Mouse (Mus musculus): ENCODE measurements at regions not wholly inside any gene's neighbourhood (a gene's known extent, or its start where the extent isn't known, plus 50 kb on each side); places are given as distances from the start of the nearest gene placed in this dataset.
A peak's percentile ranks its signal among the peaks of the same experiment; 100 is the strongest.
"Not testable (repeated sequence)": the region's sequence is repeated elsewhere in the genome, so short reads cannot be mapped to it uniquely, and the experiment has no call there.

DNA sequence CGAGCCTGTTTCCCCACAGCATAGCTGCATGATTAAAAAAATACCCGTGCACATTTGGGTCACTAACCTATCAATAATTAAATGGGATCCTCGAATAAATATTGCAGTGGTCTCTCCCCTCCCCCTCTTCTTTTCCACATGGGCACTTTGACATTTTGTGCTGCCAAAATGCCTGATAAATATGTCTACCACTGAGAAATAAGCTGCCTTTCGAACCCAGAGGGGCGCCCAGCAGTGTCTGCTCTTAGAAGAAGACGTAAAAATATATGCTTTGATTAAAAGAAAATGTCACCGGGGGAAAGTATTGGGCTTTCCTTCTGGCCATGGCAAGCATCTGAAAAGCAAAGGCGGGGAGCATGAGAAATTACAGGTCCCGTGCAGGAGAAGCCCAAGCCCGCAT lies 152.6 kb upstream of the Frmd4a start:
- no peak for DNase-seq

DNA sequence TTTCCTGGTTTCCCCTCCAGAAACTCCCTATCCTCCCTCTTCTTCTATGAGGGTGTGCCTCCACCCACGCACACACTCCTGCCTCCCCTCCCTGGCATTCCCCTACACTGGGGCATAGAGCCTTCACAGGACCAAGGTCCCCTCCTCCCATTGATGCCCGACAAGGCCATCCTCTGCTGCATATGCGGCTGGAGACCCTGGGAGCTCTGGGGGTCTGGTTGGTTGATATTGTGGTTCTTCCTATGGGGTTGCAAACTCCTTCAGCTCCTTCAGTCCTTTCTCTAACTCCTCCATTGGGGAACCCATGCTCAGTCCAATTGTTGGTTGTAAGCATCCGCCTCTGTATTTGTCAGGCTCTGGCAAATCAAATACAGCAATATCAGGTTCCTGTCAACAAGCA lies 150.8 kb upstream of the Frmd4a start:
- not testable (repeated sequence) for DNase-seq

DNA sequence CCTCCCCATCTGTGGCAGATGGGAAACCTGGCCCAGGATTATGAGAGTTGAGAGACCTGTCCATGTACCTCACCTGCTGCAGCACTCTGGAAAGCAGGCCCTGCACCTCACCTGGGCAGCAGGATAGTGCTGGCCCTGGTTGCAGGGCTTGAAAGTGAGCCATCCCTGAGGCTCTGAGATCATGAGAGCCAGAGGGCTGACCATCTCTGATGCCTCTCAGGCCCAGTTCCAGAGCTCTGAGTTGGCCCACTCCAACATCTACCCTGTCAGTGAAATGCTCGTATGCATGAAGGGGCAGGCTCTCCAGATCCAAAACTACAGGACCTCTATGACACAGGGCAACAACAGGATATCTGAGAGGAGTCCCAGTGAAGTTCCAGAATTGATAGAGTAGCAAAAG lies 147.8 kb upstream of the Frmd4a start:
- no peak for DNase-seq

DNA sequence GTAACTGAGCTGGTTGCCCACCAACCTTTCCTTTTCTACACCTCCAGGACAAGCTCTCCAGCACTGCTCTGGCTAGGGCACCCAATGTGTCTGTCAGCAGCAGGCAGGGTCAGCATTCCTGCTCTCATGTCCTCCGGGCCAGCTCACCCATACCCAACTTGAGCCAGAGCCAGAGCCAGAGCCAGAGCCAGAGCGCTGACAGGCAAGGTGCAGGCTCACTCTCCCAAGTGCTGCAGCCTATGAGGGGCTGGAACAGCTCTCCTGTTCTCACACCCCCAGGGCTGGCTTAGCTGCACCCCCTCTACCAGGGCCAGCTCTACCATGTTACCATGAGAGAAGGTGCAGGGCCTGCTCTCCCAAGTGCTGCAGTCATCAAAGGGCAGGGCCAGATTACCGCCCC lies 145.8 kb upstream of the Frmd4a start:
- DNase-seq = peak; percentile 24

DNA sequence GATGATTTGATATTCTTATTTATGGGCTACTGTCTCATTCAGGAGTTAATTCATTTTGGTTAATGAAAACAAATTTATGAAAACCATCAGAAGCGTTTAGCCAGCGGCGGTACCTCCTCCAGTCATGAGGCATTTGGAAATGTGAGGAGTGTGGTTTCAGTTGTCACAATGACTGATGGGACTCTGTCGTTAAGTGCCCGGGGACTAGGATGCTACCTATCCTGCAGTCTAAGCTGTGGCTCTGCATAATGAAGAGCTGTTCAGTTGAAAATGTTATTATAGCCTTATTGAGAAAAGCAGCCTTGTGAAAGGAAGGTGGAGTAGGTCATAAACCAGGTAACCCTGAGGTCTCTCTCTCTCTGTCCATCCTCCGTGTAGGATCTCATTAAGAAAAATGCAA lies 130.5 kb upstream of the Frmd4a start:
- DNase-seq = no peak

DNA sequence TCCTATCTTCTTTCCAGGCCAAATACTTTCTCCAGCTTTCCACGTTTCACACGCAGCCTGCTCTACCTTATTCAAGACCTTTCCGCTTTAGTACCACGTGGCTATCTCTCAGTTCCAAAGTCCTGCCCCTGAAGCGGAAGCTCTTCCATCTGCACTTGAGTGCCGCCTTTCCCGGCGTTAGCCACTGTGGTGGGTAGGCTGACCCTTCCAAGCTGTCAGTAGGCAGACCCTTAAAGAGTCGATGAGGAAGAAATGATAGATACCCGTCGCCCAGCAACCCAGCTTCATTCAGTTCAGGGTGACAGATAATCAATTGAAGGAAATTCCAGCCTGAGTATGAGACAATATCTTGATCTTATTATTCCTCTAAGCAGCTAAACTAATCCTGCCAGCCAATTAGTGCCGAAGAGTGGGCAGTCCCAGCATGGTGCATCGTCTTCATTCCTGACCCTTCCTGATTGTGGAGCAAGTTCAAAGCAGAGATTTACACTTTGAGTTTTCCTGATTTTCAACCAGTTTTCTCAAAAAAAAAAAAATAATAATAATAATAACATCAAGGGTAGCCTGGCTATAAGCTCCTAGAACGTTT lies 129.6 kb upstream of the Frmd4a start:
- no peak for DNase-seq

DNA sequence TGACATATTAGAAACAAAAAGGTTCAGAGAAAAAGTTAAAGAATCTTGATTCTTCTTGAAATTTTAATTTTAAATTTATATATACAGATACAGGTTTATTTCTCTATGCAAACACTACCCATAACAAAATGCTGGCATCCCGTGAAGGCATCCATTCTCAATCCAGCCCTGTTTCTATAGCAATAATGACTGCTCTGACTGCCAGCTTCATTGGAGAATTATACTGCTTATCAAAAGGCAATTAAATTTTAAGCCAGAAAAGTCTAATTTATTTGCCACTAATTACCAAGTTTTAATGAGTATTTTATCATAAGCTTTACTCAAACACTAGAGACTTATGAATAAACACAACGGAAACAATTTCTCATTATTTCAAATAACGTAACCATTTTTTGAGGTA lies 128.1 kb upstream of the Frmd4a start:
- no peak for DNase-seq

DNA sequence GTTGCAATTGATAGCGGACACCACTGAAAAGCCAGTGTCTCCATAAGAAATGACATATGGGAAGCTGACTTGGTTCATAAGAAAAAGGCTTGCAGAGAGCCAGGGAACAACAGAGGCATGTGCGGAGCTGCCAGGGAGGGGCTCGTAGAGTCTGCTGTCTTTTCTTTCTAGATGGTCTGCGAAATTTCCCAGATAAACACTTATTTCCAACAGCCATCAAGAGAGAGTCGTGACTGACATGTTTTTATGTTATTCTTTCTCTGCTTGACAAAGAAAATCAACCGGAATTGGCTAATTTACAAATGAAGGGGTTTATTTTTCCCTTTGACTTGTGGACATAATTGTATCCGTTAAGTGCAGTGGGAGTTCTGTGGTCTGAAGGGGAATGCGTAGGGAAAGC lies 127.1 kb upstream of the Frmd4a start:
- DNase-seq = no peak

DNA sequence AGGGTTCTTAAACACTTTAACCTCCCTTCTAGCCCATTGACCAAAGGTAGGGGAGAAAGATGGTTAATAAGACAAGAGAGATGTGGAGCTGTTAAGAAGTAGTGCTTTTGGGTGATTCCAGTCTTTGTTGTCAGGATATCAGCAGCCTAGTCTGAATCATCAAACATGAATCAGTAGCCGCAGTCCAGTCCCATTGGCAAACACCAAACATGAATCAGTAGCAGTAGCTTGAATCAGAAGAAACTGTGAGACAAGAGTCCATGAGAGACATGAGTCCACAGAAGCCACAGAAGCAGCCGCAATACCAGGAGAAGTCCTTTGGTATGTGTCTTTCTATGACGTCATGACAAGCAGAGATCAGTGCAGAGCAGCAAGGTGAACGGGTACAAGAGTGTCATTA lies 110.5 kb upstream of the Frmd4a start:
- DNase-seq = no peak

DNA sequence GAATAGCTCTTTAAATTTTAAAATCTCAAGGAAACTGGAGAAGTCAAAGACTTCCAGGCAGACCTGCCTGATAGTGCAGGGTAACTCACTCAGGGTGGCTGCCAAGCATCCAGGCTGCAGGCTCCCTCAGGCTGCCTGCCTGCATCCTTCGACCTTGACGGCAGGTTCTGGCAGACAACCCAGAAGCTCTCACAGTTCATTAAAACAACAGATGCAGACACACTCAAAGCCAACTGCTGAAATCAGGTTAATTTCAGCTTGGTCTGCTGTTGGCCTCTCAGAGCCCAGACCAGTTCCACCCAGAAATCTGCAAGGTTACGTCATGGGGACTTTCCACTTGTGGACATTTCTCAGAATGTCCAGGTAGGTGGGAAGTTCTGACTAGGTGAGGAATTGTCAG lies 109.3 kb upstream of the Frmd4a start:
- peak; percentile 49 for DNase-seq

DNA sequence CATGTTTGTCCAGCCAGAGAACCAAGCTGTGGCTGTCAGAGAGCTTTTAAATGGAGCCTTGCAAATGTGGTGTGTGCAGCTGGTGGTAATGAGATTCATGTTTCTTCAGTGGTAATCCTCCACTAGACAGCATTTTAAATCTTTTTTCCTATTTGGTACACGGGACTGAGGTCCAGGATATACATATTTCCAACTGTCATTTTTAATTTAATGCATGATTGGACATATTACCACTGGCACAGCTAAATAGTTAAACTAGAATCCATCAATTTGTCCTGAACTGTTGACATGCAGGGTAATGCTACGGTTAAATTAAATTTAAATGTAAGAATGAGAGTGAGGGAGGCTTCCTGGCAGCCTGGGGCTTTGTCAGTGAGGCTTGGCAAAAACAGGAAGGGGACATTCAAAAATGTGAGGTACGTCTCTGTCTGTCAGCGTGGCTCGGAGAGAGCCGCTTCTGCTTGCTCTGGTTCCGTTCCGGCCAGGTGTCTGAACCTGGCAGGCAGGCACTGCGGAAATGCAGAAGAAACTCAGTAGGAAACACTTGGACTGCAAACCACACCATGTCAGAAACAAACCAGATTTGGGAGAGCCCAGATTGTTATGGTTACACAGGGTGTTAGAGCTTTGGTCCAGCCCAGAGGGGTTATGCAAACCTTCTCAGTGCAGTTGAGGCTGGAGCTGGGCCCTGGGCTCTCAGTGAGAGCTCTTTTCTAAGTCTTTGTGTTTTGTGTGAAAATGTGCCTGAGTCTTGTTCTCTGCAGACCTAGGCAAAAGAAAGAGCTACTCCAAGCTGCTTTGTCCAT lies 107.2 kb upstream of the Frmd4a start:
- no peak for DNase-seq

DNA sequence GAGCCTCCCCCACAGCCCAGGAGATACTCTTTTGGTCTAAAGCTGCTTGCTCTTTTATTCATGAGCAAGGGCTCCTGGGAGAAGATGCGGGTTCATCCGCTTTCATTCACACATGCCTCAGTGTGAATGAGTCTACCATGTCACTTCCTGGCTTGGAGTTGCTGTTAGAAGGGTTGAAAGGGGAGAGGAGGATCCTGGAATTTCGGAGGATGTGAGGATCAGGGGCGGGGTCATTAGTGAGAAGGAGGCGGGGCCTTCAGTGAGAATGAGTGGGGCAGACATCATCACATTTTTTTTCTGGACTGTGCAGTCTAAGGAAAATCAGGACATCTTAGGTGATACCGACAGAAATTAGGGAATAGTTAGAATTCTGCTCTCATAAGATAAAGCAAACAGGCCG lies 102.4 kb upstream of the Frmd4a start:
- DNase-seq = no peak

DNA sequence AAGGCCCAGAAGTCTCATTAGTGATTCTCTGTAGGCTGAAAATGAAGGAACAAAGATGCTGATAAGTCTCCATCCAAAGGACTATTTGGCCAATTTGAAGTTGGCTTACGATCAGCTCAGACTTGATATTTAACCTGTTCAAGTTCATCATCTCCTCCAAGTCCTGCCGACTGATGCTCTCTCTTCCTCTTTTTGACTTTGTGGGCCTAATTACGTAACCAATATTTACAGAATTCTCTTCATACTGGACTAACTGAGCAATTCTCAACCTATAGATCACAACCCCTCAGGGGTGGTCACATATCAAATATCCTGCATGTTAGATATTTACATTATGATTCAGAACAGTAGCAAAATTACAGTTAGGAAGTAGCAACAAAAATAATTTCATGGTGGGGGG lies 101.2 kb upstream of the Frmd4a start:
- no peak for DNase-seq

DNA sequence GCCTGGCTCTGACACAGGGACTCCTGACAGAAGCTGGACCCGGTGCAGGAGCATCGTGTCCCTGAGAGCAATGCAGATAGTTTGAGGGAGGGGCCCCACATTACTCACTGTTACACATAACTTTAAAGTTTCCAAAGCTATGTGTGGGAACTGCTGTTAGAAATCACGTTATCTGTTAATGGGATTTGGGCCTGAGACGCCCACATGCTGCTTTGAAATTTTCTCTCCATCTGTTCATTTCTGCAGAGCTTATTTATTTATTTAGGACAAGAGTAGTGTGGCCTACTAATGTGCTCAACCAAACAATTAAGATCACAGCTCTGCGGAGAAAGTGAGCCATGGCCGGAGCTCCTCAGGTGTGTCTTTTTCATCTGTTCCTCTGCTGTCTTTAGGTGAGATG lies 99.4 kb upstream of the Frmd4a start:
- no peak for DNase-seq

DNA sequence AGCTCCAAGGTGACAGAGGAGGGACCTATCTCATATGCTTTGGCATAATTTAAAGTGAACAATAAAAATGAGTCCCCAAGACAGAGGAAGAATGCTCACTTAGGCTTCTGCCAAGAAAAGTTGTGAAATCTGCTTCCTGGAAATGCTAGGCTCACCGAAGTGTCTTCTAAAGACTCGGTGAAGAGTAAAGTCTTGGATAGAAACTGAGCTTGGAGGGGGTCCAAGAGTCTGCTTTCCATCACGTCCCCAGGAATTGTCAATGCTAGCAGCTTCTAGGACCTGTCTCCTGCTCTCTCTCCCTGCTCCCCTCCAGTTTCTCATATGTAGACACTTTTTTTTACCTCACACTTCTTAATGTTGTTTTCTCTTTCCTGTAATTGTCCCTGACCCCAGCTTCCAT lies 97.6 kb upstream of the Frmd4a start:
- DNase-seq = no peak

DNA sequence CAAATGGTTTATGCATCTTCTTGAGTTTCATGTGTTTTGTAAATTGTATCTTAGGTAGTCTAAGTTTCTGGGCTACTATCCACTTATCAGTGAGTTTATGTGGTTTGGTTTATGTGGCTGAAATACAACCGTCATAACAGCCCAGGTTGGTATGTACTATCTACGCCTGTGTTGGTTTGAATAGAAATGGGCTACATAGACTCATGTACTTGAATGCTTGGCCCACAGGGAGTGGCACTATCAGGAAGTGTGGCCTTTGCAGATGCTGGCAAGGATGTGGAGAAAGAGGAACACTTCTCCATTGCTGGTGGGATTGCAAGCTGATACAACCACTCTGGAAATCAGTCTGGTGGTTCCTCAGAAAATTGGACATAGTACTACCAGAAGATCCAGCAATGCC lies 96.4 kb upstream of the Frmd4a start:
- not testable (repeated sequence) for DNase-seq

DNA sequence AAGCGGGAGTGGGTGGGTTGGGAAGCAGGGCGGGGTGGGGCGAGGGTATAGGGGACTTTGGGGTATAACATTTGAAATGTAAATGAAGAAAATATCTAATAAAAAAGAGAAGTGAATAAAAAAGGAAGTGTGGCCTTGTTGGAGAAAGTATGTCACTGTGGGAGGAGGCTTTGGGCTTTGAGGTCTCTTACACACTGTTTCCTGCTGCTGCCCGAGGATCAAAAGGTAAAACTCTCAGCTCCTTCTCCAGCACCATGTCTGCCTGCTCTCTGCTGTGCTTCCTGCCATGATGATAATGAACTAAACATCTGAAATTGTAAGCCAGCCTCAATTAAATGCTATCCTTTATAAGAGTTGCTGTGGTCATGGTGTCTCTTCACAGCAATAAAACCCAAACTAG lies 94.8 kb upstream of the Frmd4a start:
- no peak for DNase-seq

DNA sequence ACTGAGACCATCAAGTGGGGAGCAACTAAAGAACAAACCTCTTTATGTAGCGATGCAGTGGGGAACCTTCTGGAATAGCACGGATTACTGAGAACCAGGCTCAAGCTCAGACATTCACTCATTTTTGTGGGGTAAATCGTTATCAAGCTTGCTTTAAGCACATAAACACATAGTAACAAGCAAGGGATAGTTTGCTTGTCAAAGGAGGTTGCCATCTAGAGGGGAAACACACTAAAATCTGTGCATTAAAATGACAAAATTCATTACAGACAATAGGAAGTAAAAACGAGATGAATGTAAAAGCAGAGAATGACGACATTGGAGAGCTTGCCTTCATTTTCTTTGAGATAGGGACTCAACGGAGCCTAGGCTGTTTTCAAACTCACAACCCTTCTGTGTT lies 92.8 kb upstream of the Frmd4a start:
- no peak for DNase-seq

DNA sequence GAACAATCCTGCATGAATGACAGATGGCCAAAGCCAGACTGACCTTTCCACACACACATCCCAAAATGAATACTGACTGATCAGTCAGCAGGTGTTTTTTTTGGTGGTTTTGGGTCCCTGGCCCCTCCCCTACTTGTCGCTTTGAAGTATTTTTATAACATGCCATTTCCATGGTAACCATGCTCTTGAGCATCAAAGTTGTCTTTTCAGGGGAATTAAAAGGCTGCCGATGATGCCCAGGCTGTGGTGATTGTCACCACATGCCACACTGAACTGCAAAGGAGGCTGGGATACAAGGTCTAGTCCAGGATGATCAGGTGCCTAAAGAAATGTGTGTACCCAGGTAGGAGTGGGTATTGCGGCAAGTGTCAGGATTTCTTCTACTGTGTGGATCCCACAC lies 92.3 kb upstream of the Frmd4a start:
- no peak for DNase-seq

DNA sequence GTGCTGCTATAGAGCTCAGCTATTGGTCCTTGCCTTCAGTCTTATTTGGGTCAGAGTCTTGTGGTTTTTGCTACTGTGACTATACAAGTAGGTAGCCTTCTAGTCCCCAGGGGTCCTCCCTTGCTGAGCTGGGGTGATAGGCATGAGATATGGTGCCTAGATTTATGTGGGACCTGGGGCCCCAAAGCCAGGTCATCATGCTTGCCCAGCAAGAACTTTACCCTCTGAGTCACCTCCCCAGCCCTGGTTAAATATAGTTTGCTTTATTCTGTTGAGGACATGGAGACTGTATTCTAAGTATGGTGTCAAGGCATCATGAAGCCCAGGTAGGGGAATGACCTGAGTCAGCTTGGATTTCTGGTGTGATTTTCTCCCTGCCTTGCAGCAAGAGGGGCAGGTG lies 91.4 kb upstream of the Frmd4a start:
- no peak for DNase-seq

DNA sequence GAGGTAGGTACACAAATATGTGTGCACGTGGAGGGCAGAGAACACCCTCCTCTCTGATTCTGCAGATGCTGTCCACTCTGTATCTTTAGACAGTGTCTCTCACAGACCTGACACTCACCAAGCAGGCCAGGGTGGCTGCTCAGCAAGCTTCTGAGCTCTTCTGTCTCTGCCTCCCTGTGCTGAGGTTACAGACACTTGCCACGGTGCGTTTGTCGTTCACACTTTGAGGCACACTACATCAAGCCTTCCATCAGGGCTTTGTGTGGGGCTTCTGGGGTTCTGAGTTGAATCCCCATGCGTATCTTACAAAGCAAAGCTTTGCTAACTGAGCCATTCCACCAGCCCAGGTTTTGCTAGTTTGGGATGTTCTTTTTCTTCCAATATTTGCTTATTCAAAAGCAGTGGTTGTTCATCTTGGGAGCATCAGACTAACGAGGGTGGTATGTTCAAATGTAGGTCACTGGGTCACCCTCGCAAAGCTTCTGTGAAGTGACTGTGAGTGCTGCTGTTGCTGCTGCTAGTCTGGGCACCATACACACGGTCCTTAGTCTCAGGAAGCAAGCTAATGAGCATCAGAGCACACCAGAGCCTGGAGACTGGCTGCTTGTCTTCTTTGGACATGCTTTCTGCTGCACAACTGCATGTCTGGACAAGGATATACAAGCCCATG lies 90.2 kb upstream of the Frmd4a start:
- DNase-seq = no peak

DNA sequence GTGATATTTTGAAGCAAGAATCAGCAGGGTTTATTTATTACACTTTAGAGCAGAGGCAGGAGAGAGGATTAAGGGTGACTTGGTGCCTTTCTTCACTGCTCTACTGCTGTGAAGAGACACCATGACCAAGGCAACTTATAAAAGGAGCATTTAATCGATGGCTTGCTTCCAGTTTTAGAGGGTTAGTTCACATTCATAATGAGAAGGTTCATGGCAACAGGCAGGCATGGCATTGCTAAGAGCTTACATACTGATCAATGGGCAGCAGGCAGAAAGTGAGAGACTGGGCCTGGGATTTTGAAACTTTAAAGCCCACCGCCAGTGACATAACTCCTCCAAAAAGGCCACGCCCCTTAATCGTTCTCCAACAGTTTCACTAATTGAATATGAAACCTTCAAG lies 89.7 kb upstream of the Frmd4a start:
- DNase-seq = no peak

DNA sequence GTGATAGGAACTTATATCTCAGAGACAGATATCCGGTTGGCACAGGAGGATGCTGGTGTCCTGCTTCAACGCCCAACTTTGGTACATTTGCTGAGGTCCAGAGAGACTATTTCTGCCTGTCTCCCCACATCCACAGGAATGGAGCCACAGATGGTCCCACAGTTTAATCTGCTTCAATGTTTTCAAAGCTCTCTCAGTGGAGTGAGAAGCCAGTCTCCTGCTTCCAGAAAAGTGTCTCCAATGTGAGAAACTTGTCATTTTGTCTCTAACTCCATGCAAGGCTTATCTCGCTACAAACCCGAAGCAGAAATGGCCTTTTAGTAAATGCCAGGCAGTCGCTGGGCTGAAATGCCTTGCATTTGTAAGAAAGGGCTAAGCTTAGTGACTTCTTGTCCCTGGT lies 86.9 kb upstream of the Frmd4a start:
- DNase-seq = no peak

DNA sequence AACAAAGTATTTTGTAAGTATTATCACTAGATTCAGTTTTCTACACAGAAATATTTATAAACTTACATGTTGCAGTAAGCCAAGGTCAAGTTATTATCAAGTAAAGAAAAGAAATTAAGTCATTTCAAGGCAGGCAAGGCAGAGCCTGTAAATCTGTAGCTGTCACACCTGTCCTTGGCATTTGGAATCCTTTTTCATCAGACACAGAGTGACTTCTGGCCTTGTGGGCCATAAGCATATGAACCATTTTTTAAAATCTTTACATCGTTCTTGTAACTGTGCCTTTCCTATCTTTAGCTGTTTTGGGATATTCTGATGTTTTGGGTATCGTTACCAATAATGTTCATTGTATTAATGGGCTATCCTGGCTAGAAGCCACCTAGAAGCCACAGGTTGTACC lies 76.7 kb upstream of the Frmd4a start:
- DNase-seq = peak; percentile 36
